Mouse (Mus musculus) T-helper 2 cell (primary cell): ENCODE data around the gene Cog8.

Experiments
- in situ Hi-C: fragments of 300-600 bp; cut with MboI, MseI; formaldehyde crosslinking; loops from one replicate; pipeline ENCODE4 v1.15.1; 2025; ENCODE audit warnings: high pct_unique_total_duplicates

The Cog8 gene

GRCm38 (mm10) chr8:107056076-107056972 lies at the start of gene Cog8, which contains the start of gene Nip7:
Gene Cog8, minus strand, starts transcription at chr8:107056689.
Gene Nip7, plus strand, starts transcription at chr8:107056877.
- in situ Hi-C loops, result no loop called here

- in situ Hi-C loops, result loop anchor here (25.0 kb wide), 1 partner anchor 208 kb away; no protein-coding TSS in a partner anchor
These were observed 48.1 kb upstream of the Cog8 start for GRCm38 (mm10) chr8:107104547-107104946.

DNA sequence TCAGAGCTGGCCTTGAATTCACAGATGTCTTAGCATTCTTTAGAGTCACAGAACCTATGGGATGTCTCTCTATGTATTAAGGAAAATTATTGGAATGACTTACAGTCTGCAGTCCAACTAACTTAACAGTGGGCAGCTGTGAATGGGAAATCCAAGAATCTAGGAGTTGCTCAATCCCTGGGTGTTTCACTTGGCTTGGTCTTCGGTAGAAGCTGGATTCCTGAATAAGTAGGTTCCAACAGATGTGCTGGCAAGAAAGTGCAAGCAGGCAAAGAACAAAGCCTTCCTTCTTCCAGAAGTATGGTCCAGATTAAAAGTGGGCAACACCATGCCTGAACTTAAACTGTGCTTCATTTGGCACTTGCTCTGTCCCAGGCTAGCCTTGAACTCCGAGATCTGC lies 44.1 kb upstream of the Cog8 start:
- in situ Hi-C loops, result loop anchor here (25.0 kb wide), 1 partner anchor 212 kb away; no protein-coding TSS in a partner anchor

- in situ Hi-C loops, result no loop called here
These were observed 40.0 kb upstream of the Cog8 start, which contains the start of gene Terf2 for GRCm38 (mm10) chr8:107096366-107097036. Gene Terf2, minus strand, starts transcription at chr8:107096547.

GRCm38 (mm10) chr8:107095717-107096365 lies 39.4 kb upstream of the Cog8 start:
- in situ Hi-C loops, result no loop called here

- in situ Hi-C loops, result no loop called here
These were observed 34.0 kb upstream of the Cog8 start for GRCm38 (mm10) chr8:107090531-107090930.

GRCm38 (mm10) chr8:107088526-107089063 lies 32.1 kb upstream of the Cog8 start:
- in situ Hi-C loops, result no loop called here

DNA sequence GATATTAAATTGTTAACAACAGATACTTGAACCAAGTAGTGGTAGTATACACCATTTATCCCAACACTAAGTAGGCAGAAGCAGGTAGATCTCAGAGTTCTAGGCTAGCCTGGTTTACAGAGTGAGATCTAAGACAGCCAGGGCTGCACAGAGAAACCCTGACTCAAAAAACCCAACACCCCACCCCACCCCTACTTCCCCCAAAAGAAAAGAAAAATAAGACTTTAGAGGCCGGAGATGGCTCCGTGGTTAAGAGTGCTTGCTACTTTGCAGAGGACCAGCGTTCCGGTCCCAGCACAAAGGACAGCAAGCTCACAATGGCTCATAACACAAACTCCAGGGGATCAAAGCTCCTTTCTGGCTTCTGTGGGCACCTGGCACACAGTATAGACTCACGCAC lies 29.5 kb upstream of the Cog8 start:
- in situ Hi-C loops, result no loop called here

DNA sequence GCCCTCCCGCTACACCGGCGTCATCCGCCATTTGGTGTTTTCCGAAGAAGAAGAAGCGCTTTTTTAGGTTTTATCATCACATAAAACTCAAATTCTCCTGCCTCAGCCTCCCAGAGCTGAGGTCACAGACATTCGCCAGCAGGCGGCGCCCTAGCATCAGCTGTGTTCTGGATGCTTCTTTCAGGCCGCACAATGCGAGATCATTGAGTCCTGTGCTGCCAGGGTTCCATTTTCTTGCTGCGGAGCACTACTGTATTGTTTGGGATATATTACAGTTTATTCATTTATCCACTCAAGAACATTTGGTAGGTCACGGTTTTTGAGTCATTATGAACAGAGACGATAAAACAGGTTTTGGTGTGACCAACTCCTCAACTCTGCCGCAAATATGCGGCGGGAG lies 28.9 kb upstream of the Cog8 start:
- in situ Hi-C loops, result no loop called here

GRCm38 (mm10) chr8:107076239-107076888 lies 19.9 kb upstream of the Cog8 start:
- in situ Hi-C loops, result no loop called here

DNA sequence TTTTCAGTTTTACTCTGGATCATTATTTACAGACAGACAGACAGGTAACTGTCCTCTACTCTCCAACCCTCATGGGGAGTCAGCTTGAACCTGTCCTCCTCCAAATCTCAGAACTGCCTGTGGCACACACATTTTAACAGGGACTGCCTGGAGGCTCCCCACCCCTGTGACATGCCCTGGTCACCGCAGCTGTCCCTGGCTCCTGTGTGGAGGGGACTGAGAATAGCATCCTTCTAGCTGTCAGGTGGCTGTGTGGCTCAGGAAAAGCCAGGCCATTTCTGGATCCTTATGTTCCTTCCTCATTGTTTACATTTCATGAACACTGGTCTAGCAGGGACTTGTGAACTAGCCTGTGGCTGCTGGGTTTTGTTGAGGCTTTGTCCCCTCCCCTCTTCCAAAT lies 17.6 kb upstream of the Cog8 start:
- in situ Hi-C loops, result no loop called here

DNA sequence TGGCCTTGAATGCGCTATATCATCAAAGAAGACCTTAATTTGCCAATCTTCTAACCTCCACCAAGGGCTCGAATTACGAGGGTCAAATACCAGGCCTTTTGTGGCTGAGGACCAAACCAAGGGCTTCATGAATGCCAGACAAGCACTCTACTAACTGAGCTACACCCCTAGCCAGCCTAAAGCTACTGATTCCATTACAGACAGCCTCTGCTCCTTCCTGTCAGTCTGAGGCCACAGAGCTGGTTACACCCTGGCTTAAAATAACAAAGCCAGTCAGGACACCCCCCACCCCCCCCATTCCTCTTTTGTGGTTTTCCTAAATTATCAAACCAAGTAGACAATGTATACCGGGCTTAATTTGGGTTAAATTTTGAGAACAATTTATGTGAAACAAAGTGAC lies 17.2 kb upstream of the Cog8 start:
- in situ Hi-C loops, result no loop called here

- in situ Hi-C loops, result no loop called here
These were observed 9.3 kb upstream of the Cog8 start, which contains the start of gene Tmed6 for GRCm38 (mm10) chr8:107065511-107066496. Gene Tmed6, minus strand, starts transcription at chr8:107065644.

- in situ Hi-C loops, result no loop called here
These were observed 6.1 kb upstream of the Cog8 start for GRCm38 (mm10) chr8:107062613-107063012.

DNA sequence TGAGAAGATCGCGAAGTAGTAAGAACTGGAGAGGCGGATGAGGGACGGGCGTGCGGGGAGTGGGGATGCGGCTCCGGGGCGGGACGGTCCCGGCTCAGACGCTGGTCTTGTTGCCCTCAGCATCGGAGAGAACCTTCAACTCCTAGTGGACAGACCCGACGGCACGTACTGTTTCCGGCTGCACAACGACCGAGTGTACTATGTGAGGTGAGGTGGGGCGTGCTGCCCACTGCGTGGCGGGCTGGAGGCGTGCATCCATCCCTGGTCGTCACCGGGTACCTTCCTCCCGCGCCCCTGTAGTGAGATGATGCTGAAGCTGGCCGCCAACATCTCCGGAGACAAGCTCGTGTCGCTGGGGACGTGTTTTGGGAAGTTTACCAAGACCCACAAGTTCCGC lies 482 bp upstream of the Cog8 start:
- in situ Hi-C loops, result no loop called here

DNA sequence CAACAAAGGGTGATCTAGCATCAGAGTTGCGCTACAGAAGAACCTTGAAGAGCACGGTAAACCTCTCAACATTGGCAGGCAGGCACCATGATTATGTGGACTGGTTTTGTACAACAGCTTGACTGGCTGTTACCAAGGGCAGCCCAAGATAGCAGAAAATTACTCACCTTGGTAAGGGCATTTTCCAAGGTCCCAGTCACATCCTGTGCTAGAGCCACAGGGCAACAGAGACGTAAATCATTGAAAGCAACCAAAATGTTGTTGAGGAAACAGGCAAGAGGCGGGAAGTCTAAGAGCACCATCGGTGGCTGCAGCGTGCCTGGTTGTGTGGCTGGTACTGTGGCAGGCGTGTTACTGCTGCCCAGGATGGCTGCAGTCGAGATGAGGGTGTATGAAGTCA lies 4.4 kb downstream of the Cog8 start:
- in situ Hi-C loops, result no loop called here

DNA sequence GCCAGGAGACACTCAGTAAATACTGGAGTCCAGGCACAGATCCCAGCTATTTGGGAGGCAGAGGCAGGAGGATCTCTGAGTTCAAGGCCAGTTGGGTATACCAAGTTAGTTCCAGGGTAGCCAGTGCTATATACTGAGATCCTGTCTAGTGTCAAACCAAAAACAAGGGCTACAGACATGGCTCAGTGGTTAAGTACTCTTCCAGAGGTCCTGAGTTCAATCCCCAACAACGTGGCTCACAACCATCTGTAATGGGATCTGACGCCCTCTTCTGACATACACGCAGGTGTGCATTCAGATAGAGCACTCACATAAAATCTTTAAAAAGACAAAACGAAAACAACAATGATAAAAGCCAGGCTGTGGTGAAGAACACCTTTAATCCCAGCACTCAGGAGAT lies 7.0 kb downstream of the Cog8 start:
- in situ Hi-C loops, result no loop called here

GRCm38 (mm10) chr8:107048061-107048941 lies 8.2 kb downstream of the Cog8 start, which contains the start of gene Pdf:
Gene Pdf, minus strand, starts transcription at chr8:107048614.
- in situ Hi-C loops, result no loop called here

GRCm38 (mm10) chr8:107046976-107047375 lies 9.5 kb downstream of the Cog8 start:
- in situ Hi-C loops, result no loop called here
